In genomic region chr11:75508904-75509303, GRCm38 (mm10) we compare ENCODE assay signal across 7 mouse cellular contexts. TPM values are rescaled to one million over a fixed set of nuclear protein-coding genes. Genes with fewer than 3 reads are reported as not detected.
A peak's percentile ranks its signal among the peaks of the same experiment; 100 is the strongest.
DNase-seq lines count a peak whose midpoint lies in the region; ATAC-seq lines count a peak whose summit lies in the region.

No protein-coding gene starts in this region.

- H3K27me3 ChIP-seq in heart, embryonic 15.5 days, result no peaks in the 10 kb centered on the region
- H3K27me3 ChIP-seq in liver, embryonic 16.5 days (ENCODE audit: control insufficient read depth, insufficient read depth, low read depth, low read length), result no peaks in the 10 kb centered on the region

- ATAC-seq in heart, embryonic 15.5 days (replicated peaks; ENCODE audit: insufficient number of reproducible peaks, insufficient read depth, low FRiP score, low read depth), result no peak
- ATAC-seq in liver, embryonic 16.5 days (ENCODE audit: low read depth), result no peak

- DNase-seq in kidney, adult 11 months, result peak; percentile 37
- no peak for DNase-seq in kidney, postnatal 10 days
- DNase-seq in thymus, postnatal 4 days, result no peak
- DNase-seq in right cerebral cortex, postnatal 4 days, result no peak

- H3K9ac ChIP-seq in heart, embryonic 15.5 days, result no peak overlapping the region
- no peak overlapping the region for H3K9ac ChIP-seq in liver, embryonic 16.5 days (ENCODE audit: low read depth, low read length)

- no peak overlapping the region for H3K4me2 ChIP-seq in heart, embryonic 15.5 days
- H3K4me2 ChIP-seq in liver, embryonic 16.5 days (ENCODE audit: low read depth, low read length), result no peak overlapping the region

- H3K4me1 ChIP-seq in brown adipose tissue, adult 24 weeks (ENCODE audit: control insufficient read depth, insufficient read depth, insufficient read length, low read length), result peaks cover 11% of the 10 kb centered on the region
- peaks cover 27% of the 10 kb centered on the region for H3K4me1 ChIP-seq in heart, embryonic 15.5 days (replicated peaks)
- H3K4me1 ChIP-seq in liver, embryonic 16.5 days (ENCODE audit: control insufficient read depth, low read depth, low read length), result peaks cover 23% of the 10 kb centered on the region

- 68% methylated on average over 8 of the region's 8 CpGs for WGBS in heart, embryonic 15.5 days
- WGBS in liver, embryonic 16.5 days (ENCODE audit: insufficient replicate concordance), result 68% methylated on average over 8 of the region's 8 CpGs

- H3K27ac ChIP-seq in brown adipose tissue, adult 24 weeks (replicated peaks; ENCODE audit: low read depth, low read length), result peak overlapping the region; percentile 98
- H3K27ac ChIP-seq in heart, embryonic 15.5 days, result peak overlapping the region; percentile 96
- peak overlapping the region; percentile 91 for H3K27ac ChIP-seq in liver, embryonic 16.5 days (ENCODE audit: low read length)

- no peak overlapping the region for H3K4me3 ChIP-seq in brown adipose tissue, adult 24 weeks (ENCODE audit: insufficient read depth, low read depth, low read length)
- H3K4me3 ChIP-seq in heart, embryonic 15.5 days, result no peak overlapping the region
- H3K4me3 ChIP-seq in liver, embryonic 16.5 days (ENCODE audit: low read depth, low read length), result no peak overlapping the region

- no peaks in the 10 kb centered on the region for H3K9me3 ChIP-seq in heart, embryonic 15.5 days (replicated peaks)
- no peaks in the 10 kb centered on the region for H3K9me3 ChIP-seq in liver, embryonic 16.5 days (replicated peaks; ENCODE audit: control insufficient read depth, low read length)

- H3K36me3 ChIP-seq in heart, embryonic 15.5 days, result peaks cover 49% of the 10 kb centered on the region
- peaks cover 44% of the 10 kb centered on the region for H3K36me3 ChIP-seq in liver, embryonic 16.5 days (ENCODE audit: control insufficient read depth, insufficient read depth)

RNA-seq across cellular contexts. Expression of gene Rilp, which starts 1.0 kb away (rescaled TPM):
- 42.3 and 47.1 TPM in 2 replicates for polyA plus RNA-seq in brown adipose tissue, adult 24 weeks (2012; ENCODE audit: insufficient read depth, insufficient read length, missing spikeins)
- polyA plus RNA-seq in heart, embryonic 15.5 days (2015; fragmentation: Nextera tagmentation; extraction: Ambion mirVana), result 7.7 and 9.2 TPM in 2 replicates
- 3.8 and 4.7 TPM in 2 replicates for polyA plus RNA-seq in liver, embryonic 16.5 days (2015; fragmentation: Nextera tagmentation; extraction: Ambion mirVana)

RNA-seq across cellular contexts. Expression of gene Scarf1, which starts 4.4 kb away (rescaled TPM):
- polyA plus RNA-seq in brown adipose tissue, adult 24 weeks (2012; ENCODE audit: insufficient read depth, insufficient read length, missing spikeins), result 3.4 and 5.3 TPM in 2 replicates
- 10.4 and 13.0 TPM in 2 replicates for polyA plus RNA-seq in heart, embryonic 15.5 days (2015; fragmentation: Nextera tagmentation; extraction: Ambion mirVana)
- 2.5 and 3.4 TPM in 2 replicates for polyA plus RNA-seq in liver, embryonic 16.5 days (2015; fragmentation: Nextera tagmentation; extraction: Ambion mirVana)

RNA-seq across cellular contexts. Expression of gene Prpf8, which starts 22.3 kb away (rescaled TPM):
- polyA plus RNA-seq in brown adipose tissue, adult 24 weeks (2012; ENCODE audit: insufficient read depth, insufficient read length, missing spikeins), result 57.2 and 61.0 TPM in 2 replicates
- 24.8 and 37.1 TPM in 2 replicates for polyA plus RNA-seq in heart, embryonic 15.5 days (2015; fragmentation: Nextera tagmentation; extraction: Ambion mirVana)
- polyA plus RNA-seq in liver, embryonic 16.5 days (2015; fragmentation: Nextera tagmentation; extraction: Ambion mirVana), result 24.1 and 25.3 TPM in 2 replicates

RNA-seq across cellular contexts. Expression of gene Slc43a2, which starts 22.6 kb away (rescaled TPM):
- polyA plus RNA-seq in brown adipose tissue, adult 24 weeks (2012; ENCODE audit: insufficient read depth, insufficient read length, missing spikeins), result 13.4 and 14.5 TPM in 2 replicates
- polyA plus RNA-seq in heart, embryonic 15.5 days (2015; fragmentation: Nextera tagmentation; extraction: Ambion mirVana), result 2.6 and 5.1 TPM in 2 replicates
- polyA plus RNA-seq in liver, embryonic 16.5 days (2015; fragmentation: Nextera tagmentation; extraction: Ambion mirVana), result 4.4 and 4.5 TPM in 2 replicates

RNA-seq across cellular contexts. Expression of gene Tlcd2, which starts 47.4 kb away (rescaled TPM):
- 13.5 and 20.2 TPM in 2 replicates for polyA plus RNA-seq in brown adipose tissue, adult 24 weeks (2012; ENCODE audit: insufficient read depth, insufficient read length, missing spikeins)
- 7.9 and 13.4 TPM in 2 replicates for polyA plus RNA-seq in heart, embryonic 15.5 days (2015; fragmentation: Nextera tagmentation; extraction: Ambion mirVana)
- 19.6 and 20.4 TPM in 2 replicates for polyA plus RNA-seq in liver, embryonic 16.5 days (2015; fragmentation: Nextera tagmentation; extraction: Ambion mirVana)
